Mouse (Mus musculus) midbrain, embryonic 16.5 days (tissue): Measurements from ENCODE around the gene Samt4. TPM values are rescaled to one million over a fixed set of nuclear protein-coding genes. Genes with fewer than 3 reads are reported as not detected.
"Not testable (repeated sequence)": the region's sequence is repeated elsewhere in the genome, so short reads cannot be mapped to it uniquely, and the experiment has no call there.

Experiments used
- ATAC-seq: fragments of 200-750 bp; cut with Nextera tagmentation; 2 replicates; pipeline ENCODE4 v1.8.0; 2017; ENCODE audit warnings: moderate TSS enrichment
- H3K27ac ChIP-seq: fragments of 300-500 bp; sonication (generic); 2 replicates; pipeline ENCODE4 v1.5.1; 2014; ENCODE audit warnings: mild to moderate bottlenecking, low read length, mixed read lengths
- H3K27me3 ChIP-seq: fragments of 300-500 bp; sonication (generic); 2 replicates; pipeline ENCODE4 v1.6.1; 2014; ENCODE audit warnings: low read depth, low read length, mixed read lengths; ENCODE audit not compliant: control insufficient read depth, insufficient read depth
- H3K36me3 ChIP-seq: fragments of 300-500 bp; sonication (generic); 2 replicates; pipeline ENCODE4 v1.6.1; 2014; ENCODE audit warnings: mild to moderate bottlenecking, low read length, moderate library complexity, mixed read lengths; ENCODE audit not compliant: control insufficient read depth, insufficient read depth
- H3K4me1 ChIP-seq: fragments of 300-500 bp; sonication (generic); 2 replicates; pipeline ENCODE4 v1.6.1; 2014; ENCODE audit warnings: mild to moderate bottlenecking, low read length, mixed read lengths; ENCODE audit not compliant: control insufficient read depth, insufficient read depth
- H3K4me2 ChIP-seq: fragments of 300-500 bp; sonication (generic); 2 replicates; pipeline ENCODE4 v1.6.1; 2014; ENCODE audit warnings: mild to moderate bottlenecking, low read length, mixed read lengths
- H3K4me3 ChIP-seq: fragments of 300-500 bp; sonication (generic); 2 replicates; pipeline ENCODE4 v1.5.1; 2014; ENCODE audit warnings: low read depth, mild to moderate bottlenecking, low read length, moderate library complexity, mixed read lengths
- H3K9ac ChIP-seq: fragments of 300-500 bp; sonication (generic); 2 replicates; pipeline ENCODE4 v1.6.1; 2014; ENCODE audit warnings: low read depth, low read length, mixed read lengths
- H3K9me3 ChIP-seq: fragments of 300-500 bp; sonication (generic); replicated peaks from 2 replicates; pipeline ENCODE4 v1.6.1; 2014; ENCODE audit warnings: mild to moderate bottlenecking, low read length, mixed read lengths; ENCODE audit not compliant: control insufficient read depth, poor library complexity, severe bottlenecking
- WGBS: fragments of 180-500 bp; shearing (Covaris S2); extraction: QIAGEN DNeasy Blood & Tissue Kit; methylation state at CpG from one replicate; pipeline ENCODE4 v1.1.7; 2014; 5-methylcytosine and 5-hydroxymethylcytosine counted together
- polyA plus RNA-seq: library from polyadenylated mRNA; unstranded; fragments of >200 nt; fragmentation: Nextera tagmentation; extraction: Ambion mirVana; gene quantifications from 2 replicates; pipeline ENCODE4 v1.2.1, GENCODE M21; 2015

The Samt4 gene
- polyA plus RNA-seq: not detected in 2 replicates

GRCm38 (mm10) chrX:154481702-154482101, at the start of gene Samt4:
TSS of gene Samt4 (plus strand) at chrX:154482002.
- no peaks in the 10 kb centered on the region for H3K9me3 ChIP-seq
- H3K27ac ChIP-seq: no peak within 1 kb of the TSS
- no peak within 1 kb of the TSS for H3K4me3 ChIP-seq
- no peaks in the 10 kb centered on the region for H3K36me3 ChIP-seq
- ATAC-seq: no peak
- no peaks in the 10 kb centered on the region for H3K27me3 ChIP-seq
- no peak within 1 kb of the TSS for H3K9ac ChIP-seq
- H3K4me2 ChIP-seq: no peak within 1 kb of the TSS
- H3K4me1 ChIP-seq: no peaks in the 10 kb centered on the region

DNA sequence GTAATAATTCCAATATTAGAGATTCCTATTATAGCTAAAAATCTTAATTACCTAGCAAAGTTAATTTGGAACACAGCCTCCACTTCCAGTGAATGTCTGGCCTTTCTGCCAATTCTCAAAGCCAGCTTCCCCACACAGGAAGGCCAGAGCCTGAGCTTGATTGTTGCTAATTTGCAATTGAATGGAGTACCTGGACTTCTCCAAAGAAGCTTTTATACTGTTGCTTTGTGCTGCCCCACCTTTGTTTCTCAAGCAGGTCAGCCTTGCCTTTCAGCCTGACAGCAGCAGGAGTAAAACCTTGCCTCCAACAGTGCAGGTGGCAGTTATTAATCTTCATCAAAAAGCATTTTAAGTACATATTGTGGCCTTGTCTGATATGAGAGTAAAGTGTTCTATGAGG, 38.1 kb upstream of the Samt4 start:
- not testable (repeated sequence) for H3K27me3 ChIP-seq, H3K4me1 ChIP-seq

DNA sequence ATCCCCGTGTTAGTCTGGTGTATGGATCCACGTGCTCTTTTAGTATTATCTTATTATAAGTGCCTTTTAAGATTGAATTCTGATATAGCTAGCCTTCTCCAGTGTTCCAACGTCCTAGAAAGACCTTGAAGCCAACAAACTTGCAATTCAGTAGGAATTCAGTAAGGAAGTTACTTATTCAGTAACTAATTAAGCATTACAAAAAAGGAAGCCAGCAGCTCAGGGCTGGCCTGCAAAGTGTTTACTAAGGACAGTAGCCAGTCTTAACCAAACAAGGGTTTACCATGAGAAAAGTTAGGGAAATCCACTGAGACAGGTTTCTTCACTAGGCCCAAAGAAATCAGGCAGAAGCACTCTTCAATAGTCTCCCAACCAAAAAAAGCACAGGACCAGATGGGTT, 13.4 kb upstream of the Samt4 start:
- WGBS: 69% methylated on average over 3 of the region's 3 CpGs

More for the DNA sequence above, 38.1 kb upstream of the Samt4 start:
- not testable (repeated sequence) for H3K36me3 ChIP-seq, ATAC-seq, H3K9me3 ChIP-seq, H3K9ac ChIP-seq, H3K4me3 ChIP-seq, H3K27ac ChIP-seq, H3K4me2 ChIP-seq

More for the DNA sequence above, 13.4 kb upstream of the Samt4 start:
- ATAC-seq, H3K27ac ChIP-seq, H3K9me3 ChIP-seq, H3K4me3 ChIP-seq, H3K9ac ChIP-seq, H3K36me3 ChIP-seq, H3K4me1 ChIP-seq, H3K27me3 ChIP-seq, H3K4me2 ChIP-seq: not testable (repeated sequence)

Other genes starting within 250 kb of the Samt4 start
- gene 4930524N10Rik, start 138.6 kb upstream of the Samt4 start, polyA plus RNA-seq: not detected in 2 replicates
- gene Samt2, start 97.4 kb downstream of the Samt4 start, polyA plus RNA-seq: not detected in 2 replicates